Mouse (Mus musculus) small intestine, adult 2 months (tissue): ENCODE data around the gene Cacna1c.

Experiments used
- CTCF ChIP-seq: fragments of 200-500 bp; IDR thresholded peaks from 2 replicates; pipeline ENCODE4 v1.5.1; 2012; ENCODE audit warnings: low read depth, mild to moderate bottlenecking, control low read depth, inconsistent platforms, low read length, moderate library complexity, mixed read lengths; ENCODE audit not compliant: insufficient replicate concordance, insufficient read length; ENCODE audit errors: extremely low read depth
- POLR2A ChIP-seq: fragments of 200-500 bp; IDR thresholded peaks from 2 replicates; pipeline ENCODE4 v1.6.1; 2012; ENCODE audit warnings: low read depth, mild to moderate bottlenecking, control low read depth, inconsistent platforms, low read length, moderate library complexity

DNA sequence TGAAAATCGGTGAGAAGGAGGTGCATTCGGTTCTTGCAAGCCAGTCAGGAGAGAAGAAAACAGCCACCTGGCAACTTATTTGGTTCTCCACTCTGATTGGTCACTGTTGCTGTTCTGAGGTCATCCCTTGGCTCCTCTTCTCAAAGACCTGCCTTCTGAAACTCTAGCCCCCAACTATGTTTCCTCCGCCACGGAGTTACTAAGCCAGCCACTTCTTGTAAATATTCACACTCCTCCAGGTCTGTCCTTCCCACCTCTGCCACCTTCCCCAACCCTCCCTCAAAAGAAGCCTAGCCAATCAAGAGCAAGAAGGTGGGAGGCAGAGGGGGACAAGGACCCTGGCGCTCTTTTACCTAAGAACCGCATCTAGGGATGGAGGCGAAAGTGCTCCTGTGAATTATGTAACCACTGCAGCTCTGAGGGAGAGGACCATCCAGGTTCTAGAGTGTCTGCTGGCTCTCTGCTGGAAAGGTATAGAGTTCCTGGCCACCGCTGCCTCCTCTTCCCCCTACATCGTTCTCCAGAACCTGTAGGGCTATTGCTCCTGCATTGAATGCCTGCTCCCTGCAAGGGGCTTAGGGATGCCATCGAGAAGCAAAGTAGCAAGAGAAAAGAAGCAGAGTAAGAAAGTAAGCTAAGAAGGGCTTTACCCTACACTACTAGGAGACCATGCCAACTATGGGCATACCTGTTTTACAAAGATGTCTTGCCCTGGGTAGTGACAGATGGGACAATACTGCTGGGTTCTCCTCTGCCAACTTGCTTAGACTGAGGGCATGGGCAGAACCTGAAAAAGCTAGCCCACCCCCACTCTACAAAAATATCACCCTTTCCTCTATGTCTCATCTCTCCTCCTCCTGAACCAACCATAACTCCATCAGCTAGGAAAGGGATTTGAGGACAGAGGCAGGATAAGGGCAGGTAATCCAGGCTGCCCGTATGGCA, 90.3 kb downstream of the Cacna1c start:
- TF ChIP-seq POLR2A (no peak), CTCF (no peak)
